Mouse (Mus musculus) Muller cell, postnatal 12 days (primary cell): Measurements from ENCODE around the gene Kcnk3.

Source experiments
- DNase-seq: peaks from one replicate; pipeline ENCODE4 v3.0.0-alpha.2; 2015; ENCODE audit errors: inconsistent ontology term

Gene Kcnk3

GRCm38 (mm10) chr5:30588301-30588968 lies 465 bp downstream of the Kcnk3 start:
- DNase-seq: no peak

- no peak for DNase-seq
Observed at GRCm38 (mm10) chr5:30589069-30589468, 1.1 kb downstream of the Kcnk3 start.

DNA sequence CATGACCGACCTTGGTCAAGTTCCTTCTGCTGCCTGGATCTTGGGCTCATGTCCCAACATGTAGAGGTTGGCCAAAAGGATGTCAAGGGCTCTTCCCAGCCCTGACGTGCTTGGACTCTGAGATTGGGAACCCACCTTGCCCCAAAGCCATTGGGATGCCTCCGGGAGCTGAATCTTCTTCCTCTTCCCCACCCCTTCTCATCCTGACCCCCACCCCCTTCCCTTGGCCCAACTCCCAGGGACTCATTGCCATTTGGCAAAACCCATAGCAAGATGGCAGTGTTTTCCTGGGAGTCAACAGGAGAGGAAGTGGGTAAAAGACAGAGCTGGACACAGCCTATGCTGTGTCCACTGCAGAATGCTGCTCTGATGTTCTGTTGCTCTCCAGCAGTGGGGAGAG lies 1.6 kb downstream of the Kcnk3 start:
- DNase-seq: no peak

- DNase-seq: no peak
Observed at GRCm38 (mm10) chr5:30590231-30590630, 2.3 kb downstream of the Kcnk3 start.

DNA sequence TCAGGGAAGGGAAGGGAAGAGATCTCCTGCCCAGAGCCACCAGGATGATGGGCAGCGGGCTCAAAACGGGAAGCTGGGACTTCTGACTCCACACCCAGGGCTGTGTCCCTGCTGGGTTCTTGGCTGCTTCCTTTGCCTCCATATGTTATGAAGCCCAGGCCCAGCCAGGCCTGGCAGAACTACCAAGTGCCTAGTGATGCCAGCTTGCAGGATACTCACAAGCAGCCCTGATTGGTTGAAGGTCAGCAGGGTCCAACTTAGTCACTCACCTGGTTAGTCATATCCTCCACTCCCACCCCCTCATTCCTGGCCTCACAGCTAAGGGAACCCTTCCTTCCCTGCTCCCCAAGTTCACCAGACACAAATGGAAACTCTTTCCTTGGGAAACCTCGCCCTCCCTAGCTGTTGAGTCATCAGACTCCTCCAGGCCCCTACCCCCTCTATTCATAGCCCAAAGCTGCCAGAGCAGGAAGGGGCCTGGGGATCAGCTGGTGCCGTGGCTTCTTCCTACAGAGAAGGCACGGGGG lies 3.3 kb downstream of the Kcnk3 start:
- DNase-seq: no peak

DNA sequence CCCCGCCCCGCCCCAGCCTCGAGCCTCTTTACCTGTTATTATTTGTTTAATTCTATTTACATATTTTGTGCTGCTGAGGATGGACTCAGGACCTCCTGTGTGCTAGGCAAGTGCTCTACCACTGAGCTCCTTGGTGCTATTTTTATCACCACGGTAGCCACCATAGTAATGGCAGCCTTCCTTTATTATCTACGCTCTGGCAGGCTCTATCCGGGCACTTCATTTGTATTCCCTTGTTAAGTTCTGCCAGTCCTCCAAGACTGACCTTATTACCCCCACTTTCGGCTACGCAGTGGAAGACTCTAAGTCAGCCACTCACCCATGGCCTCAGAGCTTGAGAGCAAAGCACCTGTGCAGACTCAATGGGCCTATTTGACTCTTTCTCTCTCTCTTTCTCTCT lies 3.8 kb downstream of the Kcnk3 start:
- no peak for DNase-seq

DNA sequence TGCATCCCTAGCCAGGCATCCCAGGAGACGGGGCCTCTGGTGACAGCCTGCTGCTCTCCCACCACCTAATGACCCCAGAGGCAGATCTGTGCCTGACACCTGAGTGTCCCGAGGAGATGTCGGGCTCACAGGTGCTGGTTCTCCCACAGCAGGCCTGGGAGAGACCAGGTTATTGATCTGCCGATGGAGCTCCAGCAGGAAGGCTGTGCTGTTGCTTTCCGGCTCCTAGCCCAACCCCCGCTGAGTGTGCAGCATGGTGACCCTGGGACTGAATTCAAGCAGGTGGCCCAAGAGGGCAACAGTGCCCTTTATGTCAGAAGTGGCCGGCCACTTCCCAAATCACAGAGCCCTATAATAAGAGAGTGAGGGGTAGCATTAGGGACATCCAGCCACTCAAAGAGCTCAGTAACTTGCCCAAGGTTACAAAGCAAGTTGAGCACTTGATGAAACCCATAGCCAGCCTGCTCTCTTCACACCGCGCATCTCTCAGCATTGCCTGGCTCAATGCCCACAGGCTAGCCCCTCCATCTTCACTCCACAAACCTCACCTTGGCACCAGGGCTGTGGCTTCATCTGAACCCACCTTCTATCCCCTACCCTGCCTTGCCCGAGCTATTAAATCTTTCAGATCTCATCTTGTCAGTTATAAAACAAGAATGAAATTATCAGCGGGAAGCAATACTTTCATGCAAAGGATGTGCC lies 4.5 kb downstream of the Kcnk3 start:
- DNase-seq: no peak

GRCm38 (mm10) chr5:30593360-30593759 lies 5.4 kb downstream of the Kcnk3 start:
- DNase-seq: no peak

DNA sequence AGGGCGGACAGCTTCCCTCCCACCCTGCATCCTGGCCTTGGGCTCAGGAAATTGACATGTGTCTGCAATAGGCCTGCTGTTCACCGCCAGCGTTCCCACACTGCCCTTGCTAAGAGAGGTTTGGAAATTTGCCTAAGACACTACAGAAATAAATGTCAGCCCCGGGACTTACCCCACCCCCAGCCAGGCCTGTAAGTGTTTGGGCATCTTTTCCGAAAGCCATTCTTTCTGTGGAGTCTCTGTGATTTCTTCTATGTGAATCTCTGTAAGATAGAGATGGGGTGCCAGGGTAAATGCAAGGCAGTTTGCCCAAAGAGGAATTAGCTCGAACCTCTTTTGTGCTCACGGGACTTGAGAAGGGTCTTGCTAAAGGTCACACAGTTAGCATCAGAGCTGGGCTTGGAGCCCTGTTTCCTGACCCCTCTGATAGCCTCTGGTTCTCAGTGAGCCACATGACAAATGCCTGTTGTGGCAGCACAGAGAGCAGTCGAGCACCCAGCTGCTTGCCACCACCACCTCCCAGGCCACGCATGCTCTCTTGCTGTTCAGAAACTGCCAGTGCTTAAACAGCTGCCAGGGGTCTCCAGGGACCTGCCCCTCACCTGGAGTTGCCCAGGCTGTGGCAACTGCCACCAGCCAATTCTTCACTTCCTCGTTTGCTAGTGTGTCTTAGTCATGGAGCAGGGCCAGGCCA lies 6.0 kb downstream of the Kcnk3 start:
- DNase-seq: no peak

GRCm38 (mm10) chr5:30594953-30595560 lies 7.1 kb downstream of the Kcnk3 start:
- DNase-seq: no peak

DNA sequence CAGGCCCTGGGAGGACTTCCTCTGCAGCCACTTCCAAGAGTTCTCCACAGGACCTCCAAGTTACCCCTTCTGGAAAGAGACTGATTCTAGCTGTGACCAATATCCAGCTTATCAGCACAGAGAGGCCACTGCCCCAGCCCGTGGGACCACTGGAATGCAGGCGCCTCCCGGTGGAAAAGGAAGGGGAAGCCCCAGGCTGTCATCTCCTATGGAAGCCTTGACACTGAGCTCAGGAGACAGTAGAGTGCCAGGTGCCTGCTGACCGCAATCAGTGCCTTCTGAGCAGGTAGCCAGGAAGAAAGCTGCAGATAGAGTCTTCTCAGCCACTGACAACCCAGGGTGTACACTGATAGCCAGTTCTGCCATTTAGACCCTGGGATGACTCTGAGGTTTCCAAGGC lies 13.4 kb downstream of the Kcnk3 start:
- DNase-seq: no peak

GRCm38 (mm10) chr5:30603255-30603654 lies 15.3 kb downstream of the Kcnk3 start:
- DNase-seq: no peak

- DNase-seq: no peak
Observed at GRCm38 (mm10) chr5:30603926-30604325, 16.0 kb downstream of the Kcnk3 start.

- DNase-seq: no peak
Observed at GRCm38 (mm10) chr5:30604769-30605188, 16.8 kb downstream of the Kcnk3 start.

- DNase-seq: no peak
Observed at GRCm38 (mm10) chr5:30605649-30606048, 17.7 kb downstream of the Kcnk3 start.

- no peak for DNase-seq
Observed at GRCm38 (mm10) chr5:30606424-30607073, 18.6 kb downstream of the Kcnk3 start.

- no peak for DNase-seq
Observed at GRCm38 (mm10) chr5:30609094-30609493, 21.1 kb downstream of the Kcnk3 start.

- DNase-seq: no peak
Observed at GRCm38 (mm10) chr5:30609918-30610645, 22.1 kb downstream of the Kcnk3 start.

DNA sequence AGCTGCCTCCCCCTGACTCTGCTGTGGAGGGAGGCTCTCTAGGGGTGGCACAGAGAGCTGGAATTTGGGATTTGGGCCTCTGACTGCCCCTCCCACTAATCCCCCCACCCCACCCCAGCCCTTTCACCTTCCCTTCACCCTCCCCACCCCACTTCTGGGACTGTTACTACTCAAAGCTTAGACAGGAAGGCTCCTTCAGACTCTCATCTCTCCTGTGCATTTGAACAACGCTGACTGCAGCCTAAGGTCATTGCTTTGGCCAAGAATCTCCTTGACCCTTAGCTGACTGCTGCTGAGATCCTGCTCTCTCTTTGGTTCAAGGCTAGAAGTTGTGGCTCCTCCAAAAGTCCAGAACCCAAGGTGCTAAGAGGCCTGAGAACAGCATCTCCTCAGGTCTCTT lies 23.1 kb downstream of the Kcnk3 start:
- DNase-seq: no peak

DNA sequence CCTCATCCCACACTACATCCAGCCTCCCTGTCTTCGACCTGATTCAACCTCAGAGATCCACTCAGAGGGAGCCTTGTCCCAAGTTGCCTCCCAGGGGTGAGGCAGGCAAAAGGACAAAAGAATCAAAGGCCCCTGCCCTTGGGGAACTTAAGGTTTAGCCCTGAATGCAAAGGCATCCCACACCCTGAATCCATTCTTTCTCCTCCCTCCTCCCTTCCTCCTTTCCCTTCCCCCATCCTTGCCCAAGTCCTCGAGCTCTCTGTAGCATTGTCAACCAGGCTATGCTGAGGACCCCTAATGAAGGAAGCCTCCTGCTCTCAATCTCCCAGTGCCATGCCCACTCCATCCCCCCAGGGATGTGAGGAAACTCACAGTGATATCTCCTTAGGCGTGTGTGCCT lies 23.7 kb downstream of the Kcnk3 start:
- DNase-seq: no peak

- no peak for DNase-seq
Observed at GRCm38 (mm10) chr5:30612575-30612974, 24.6 kb downstream of the Kcnk3 start.
